Mouse (Mus musculus) layer of hippocampus, adult 9-11 months (tissue): ENCODE results near the gene Ncs1.

ENCODE experiments used
- DNase-seq: peaks from one replicate; pipeline ENCODE4 v3.0.0; 2022

Gene Ncs1

GRCm38 (mm10) chr2:31245491-31246141, at the start of gene Ncs1:
Gene Ncs1 (plus strand): TSS chr2:31245823.
- DNase-seq, result peak; percentile 87

GRCm38 (mm10) chr2:31198621-31199020, 47.0 kb upstream of the Ncs1 start:
- peak; percentile 56 for DNase-seq

- no peak for DNase-seq
Observed at GRCm38 (mm10) chr2:31200051-31200450, 45.6 kb upstream of the Ncs1 start.

GRCm38 (mm10) chr2:31201851-31202250, 43.8 kb upstream of the Ncs1 start:
- no peak for DNase-seq

GRCm38 (mm10) chr2:31202357-31202756, 43.3 kb upstream of the Ncs1 start:
- no peak for DNase-seq

- peak; percentile 29 for DNase-seq
Observed at GRCm38 (mm10) chr2:31202956-31203355, 42.7 kb upstream of the Ncs1 start.

DNA sequence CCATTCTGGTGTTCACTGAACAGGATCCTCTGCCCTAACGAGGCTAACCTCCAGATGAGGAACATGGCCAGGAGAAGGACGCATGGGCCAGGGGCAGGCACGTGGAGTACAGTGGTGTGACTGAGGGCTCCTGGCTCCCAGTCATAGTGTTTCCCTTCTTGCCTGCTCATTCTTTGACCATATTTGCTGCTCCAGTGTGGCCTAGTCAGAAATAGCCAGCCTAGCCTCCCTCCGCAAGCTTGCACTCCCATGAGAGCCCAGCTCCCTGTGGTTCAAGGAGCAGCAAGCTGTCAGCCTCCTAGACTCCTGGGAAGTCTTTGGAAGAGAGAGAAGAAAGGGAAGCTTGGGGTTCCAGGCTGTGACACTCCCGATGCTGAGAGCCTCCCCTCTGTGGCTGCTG, 40.9 kb upstream of the Ncs1 start:
- no peak for DNase-seq

DNA sequence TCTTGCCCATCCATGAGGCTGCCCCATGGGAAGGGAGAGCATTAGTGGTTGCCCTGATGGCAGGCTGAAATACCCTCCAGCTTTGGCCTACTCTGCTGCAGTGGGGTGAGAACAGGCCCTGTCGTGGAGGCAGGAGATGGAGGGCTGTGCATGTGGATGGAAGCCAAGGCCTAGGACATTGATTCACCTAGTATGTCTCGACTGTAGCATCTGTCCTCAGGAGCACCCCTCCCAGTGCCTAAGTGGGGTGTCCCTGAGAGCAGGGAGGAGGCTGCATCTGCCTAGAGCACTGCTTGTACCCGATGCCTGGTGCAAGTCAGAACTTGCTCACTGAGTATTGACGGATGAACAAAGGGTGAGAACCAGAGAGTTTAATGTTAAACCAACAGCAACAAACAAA, 39.4 kb upstream of the Ncs1 start:
- no peak for DNase-seq

- DNase-seq, result no peak
Observed at GRCm38 (mm10) chr2:31206882-31207281, 38.7 kb upstream of the Ncs1 start.

DNA sequence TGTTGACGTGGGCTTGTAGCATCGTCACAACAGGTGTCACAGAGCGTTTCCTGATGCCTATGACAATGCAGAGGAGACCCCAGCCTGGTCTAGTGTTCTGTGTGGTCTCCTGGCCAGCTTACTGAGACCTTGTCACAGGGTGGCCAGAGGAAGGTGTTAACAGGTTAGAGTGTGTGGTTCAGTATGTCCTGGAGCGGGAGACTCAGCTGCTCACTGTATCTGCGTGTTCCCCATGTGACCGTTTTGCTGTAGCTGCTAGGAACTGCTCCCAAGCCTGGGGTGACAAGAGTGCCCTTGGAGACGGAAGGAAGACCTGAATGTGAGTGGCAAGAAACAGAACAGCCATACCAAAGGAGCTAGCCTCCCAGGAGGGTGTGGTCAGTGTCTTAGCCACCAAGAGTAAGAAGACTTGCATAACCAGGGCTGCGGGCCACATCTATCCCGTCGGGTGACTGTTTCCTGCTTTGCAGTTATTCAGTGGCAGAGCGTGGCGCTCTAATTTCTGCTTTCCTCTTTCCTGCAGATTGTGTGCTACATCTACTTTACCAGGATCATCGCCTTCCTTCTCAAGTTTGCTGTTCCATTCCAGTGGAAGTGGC, 37.0 kb upstream of the Ncs1 start:
- no peak for DNase-seq

DNA sequence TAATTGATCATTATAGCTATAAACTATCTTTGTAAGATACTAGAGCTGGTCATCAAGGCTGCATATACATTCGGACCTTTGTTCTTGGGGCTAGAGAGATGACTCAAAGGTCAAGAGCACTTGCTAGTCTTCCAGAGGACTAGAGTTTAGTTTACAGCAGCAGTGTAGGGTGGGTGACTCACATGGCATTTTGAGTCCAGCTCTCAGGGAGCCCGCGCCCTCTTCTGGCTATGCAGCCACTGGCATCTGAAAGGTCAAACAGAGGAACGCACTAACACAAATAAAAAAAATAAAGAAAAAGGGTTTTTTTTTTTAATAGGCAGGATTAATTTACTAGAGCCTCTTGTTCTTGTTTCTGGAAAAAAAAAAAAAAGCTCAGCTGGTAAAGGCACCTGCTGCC, 36.1 kb upstream of the Ncs1 start:
- no peak for DNase-seq

- DNase-seq, result no peak
Observed at GRCm38 (mm10) chr2:31210144-31210847, 35.3 kb upstream of the Ncs1 start.

DNA sequence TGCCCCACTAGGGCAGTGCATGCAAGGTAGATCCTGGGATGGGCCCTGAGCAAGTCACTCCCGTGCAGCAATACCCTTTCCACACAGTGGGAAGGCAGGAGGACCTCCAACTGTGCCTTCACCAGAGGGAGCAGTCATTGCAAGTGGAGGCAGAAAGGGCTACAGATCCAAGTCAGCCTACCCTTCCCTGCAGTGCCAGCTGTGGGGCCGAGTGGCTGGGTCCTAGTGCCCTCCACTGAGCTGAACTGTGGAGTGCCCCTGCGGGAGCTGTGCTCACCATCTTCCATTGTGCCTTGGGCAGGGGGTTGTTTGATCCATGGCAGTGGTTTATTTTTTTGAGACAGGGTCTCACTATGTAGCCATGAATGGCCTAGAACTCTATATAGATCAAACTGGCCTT, 34.4 kb upstream of the Ncs1 start:
- no peak for DNase-seq

- peak; percentile 44 for DNase-seq
Observed at GRCm38 (mm10) chr2:31214211-31214796, 31.3 kb upstream of the Ncs1 start.

DNA sequence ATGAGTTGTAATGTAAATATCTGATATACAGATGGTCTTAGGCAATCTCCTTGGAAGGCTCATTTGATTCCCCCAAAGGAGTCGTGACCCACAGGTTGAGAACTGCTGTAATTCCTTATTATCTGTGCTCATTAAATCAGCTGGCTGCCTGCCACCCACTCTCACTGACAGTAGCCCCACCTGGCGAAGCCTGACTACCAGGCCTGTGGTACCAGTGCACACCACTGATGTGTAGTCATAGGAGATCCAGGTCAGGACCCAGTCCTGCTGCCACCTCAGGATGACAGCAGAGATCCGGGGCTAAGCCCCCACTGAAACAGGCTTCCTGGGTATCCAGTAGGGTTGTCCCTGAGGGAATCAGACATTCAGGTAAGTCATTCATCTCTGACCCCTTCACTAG, 27.0 kb upstream of the Ncs1 start:
- no peak for DNase-seq

DNA sequence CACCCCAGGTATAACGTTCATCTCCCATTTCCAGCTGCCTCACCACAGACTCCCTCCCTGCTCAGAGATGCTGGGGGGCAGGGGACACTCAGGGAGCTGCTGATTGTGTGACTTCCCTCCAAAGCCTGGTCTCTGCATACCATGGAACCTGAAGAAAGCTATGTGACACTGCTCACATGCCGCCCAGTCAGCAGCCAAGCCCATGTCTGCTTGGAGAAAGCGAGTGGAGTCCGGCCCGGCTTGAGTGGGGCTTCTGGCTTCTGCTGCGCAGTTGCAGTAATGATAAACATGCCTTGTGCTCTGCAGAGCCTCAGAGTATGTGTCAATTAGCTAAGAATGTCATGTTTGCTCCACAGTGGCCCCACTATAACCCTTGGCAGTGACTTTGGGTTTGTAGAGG, 26.2 kb upstream of the Ncs1 start:
- no peak for DNase-seq

DNA sequence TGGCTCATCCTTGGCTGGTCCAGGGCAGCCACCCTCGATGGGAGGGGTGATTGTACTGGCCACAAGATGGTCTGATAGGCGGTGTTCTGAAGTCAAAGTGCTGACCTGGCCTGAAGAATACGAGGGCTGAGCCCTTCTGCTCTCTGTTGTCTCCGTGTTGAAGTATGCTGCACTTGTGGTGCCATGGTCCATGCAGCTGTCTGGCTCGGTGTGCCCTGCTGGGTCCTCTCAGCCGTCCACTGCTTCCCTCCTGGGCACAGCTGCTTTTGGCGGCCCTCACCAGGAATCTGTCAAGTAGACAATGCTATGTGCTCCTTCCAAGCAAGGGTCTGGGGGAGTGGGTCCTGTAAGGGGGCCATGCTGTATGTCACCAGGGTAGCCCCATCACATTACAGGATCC, 24.8 kb upstream of the Ncs1 start:
- no peak for DNase-seq

GRCm38 (mm10) chr2:31221582-31221981, 24.0 kb upstream of the Ncs1 start:
- DNase-seq, result no peak

GRCm38 (mm10) chr2:31228768-31229311, 16.8 kb upstream of the Ncs1 start:
- DNase-seq, result no peak

- DNase-seq, result peak; percentile 66
Observed at GRCm38 (mm10) chr2:31239203-31239696, 6.4 kb upstream of the Ncs1 start.

DNA sequence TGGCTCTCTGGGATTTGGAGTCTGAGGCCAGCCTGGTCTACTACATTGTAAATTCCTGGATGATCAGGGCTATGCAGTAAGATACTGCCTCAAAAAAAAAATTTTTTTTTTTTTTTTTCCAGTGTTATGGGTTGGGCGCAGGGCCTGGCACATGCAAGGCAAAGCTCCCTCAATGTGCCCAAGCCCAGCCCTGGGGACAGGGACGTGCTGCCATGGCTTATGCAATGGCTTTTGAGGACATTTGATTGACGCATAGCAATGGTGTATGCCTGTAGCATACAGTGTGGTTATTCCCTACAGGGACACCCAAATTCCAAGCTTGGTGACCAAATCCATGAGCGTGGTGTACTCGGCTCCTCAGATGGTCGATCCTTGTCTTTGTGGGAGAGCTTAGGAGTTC, 5.8 kb upstream of the Ncs1 start:
- no peak for DNase-seq

DNA sequence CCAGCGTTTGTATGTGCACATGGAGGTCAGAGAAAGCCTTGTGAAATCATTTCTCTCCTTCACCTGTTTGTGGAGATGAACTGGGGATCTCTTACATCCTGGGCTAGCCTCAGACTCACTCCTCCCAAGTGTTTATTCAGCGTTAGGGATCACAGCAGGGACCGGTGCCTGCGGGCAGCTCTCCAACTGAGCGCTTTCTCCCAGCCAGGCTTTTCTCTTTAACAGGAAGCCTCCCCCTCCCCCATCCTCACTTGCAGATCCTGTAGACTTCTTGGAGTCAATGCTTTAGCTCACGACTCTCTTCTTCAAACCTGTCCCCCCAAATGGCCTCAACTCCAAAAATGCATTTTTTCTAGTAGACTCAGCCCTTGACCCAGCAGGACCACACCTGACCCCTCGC, 4.0 kb upstream of the Ncs1 start:
- no peak for DNase-seq

- DNase-seq, result no peak
Observed at GRCm38 (mm10) chr2:31244216-31244615, 1.4 kb upstream of the Ncs1 start.

DNA sequence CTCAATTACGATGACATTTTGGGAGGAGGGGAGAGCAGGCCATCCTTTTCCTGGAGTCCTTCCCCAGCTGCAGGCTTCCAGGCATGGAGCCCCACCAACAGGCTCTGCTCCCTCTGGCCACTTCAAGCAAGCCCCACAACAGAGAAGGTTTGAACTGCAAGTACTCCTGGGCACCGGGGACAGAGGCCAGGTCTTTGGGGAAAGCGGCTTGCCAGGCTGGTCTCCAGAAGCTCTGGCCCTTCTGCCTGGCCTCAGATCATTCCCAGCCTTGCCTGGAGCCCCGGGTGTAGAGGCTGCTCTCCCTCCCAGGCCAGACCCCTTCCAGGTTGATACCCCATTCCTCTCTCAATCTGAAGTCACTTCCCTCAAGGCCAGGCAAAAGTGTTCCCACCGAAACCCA, 572 bp upstream of the Ncs1 start:
- no peak for DNase-seq
